Mouse (Mus musculus) lung, postnatal 0 days (tissue): ENCODE measurements around the gene Flt3.

Experiments
- CTCF ChIP-seq: IDR thresholded peaks from 2 replicates; pipeline ENCODE4 v1.5.1; 2016; ENCODE audit warnings: antibody characterized with exemption, mild to moderate bottlenecking
- EP300 ChIP-seq: IDR thresholded peaks from 2 replicates; pipeline ENCODE4 v1.6.1; 2016; ENCODE audit warnings: antibody characterized with exemption, mild to moderate bottlenecking, control low read depth

GRCm38 (mm10) chr5:147448526-147448925, 48.2 kb upstream of the Flt3 start:
- TF ChIP-seq EP300 (no peak), CTCF (no peak)
